Mouse (Mus musculus) embryonic fibroblast, embryonic 13.5 days (primary cell): ENCODE results near the gene Capza2.

Experiments used
- CTCF ChIP-seq: IDR thresholded peaks from 2 replicates; pipeline ENCODE4 v1.5.1; 2011; ENCODE audit warnings: mild to moderate bottlenecking, control low read depth, low read length, moderate library complexity, borderline replicate concordance; ENCODE audit not compliant: insufficient read depth
- POLR2A ChIP-seq: IDR thresholded peaks from 2 replicates; pipeline ENCODE4 v1.6.1; 2011; ENCODE audit warnings: low read depth, mild to moderate bottlenecking, control low read depth, low read length, moderate library complexity

DNA sequence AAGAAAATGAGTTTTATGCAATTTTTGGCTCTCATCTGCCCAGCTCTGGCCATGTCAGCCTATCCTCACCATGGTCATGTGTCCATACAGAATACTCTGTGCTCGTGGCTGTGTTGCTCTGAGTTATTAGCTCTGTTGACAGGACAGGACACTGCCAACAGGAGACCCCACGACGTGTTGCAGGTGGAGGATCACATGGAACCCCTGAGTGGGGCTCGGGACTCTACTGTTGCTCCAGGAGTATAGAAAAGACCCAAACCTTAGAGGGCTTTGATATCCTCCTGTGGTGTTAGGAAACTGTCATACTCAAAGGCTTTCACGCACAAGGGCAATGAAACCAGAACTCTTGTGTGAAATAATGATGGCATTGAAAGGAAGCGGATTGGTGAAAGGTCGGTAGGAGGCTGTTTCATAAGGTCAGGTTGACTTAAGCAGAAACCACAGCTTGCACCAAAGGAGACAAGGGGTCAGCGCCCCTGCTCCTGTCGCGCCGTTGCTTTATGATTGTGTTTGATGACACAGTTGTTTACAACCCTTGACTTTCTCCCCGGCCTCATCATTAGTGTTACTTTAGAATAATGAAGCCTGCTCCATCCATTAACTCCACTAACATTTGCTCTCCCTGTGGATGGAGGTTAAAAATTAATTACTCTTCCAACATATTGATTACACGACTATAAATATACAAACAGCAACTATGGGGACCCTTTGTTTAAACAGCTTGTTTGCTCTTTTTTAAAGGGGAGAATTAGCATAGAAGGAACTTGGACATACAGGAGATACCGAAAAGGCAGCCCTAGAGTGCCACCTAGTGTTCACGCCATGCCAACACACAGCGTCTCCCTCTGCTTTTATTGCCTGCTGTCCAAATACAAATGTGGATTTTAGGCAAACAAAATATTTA is 46.7 kb upstream of the Capza2 start:
- peak; percentile 93 for TF ChIP-seq CTCF
- TF ChIP-seq POLR2A, result no peak
